Mouse (Mus musculus): ENCODE measurements around the gene Rbx1. TPM values are rescaled to one million over a fixed set of nuclear protein-coding genes. Genes with fewer than 3 reads are reported as not detected.
A peak's percentile ranks its signal among the peaks of the same experiment; 100 is the strongest.

Gene Rbx1
- total RNA-seq, 4 experiments from 2014 or later = 125 to 142 (median 132) TPM

DNA sequence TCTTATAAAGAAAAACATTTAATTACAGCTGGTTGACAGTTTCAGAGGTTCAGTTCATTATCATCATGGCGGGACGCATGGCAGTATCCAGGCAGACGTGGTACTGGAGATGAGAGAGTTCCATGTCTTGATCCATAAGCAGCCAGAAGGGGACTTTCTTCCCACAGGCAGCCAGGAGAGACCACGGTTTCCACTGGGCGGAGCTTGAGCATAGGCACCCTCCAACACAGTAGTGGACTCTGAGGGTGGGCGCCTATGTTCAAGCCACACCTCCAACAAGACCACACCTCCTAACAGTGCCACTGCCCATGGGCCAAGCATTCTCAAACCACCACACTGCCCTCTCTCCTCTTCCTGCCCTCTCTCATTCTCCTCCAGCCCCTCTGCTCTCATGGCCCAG is 17.6 kb downstream of the Rbx1 start:
- DNase-seq (ENCODE audit: low spot score in 2 of 2) = no peak

DNA sequence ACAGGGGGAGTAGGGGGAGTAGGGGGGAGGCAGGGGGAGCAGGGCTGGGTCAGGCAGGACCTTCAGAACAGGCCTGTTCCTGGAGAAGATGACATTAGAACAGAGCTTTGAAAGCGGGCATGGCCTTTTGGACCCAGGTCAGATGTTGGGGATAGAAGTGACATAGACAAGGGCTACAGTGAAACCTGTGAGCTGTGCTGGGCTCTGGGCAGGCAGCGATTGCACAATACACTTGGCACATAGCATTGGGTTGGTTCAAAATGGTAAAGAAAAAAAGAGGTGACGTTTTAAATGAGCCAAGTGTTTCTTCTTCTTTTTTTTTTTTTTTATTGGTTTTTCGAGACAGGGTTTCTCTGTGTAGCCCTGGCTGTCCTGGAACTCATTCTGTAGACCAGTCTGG is 19.4 kb downstream of the Rbx1 start:
- no peak for DNase-seq (ENCODE audit: low spot score in 2 of 2)

GRCm38 (mm10) chr15:81503466-81503865 is 37.4 kb downstream of the Rbx1 start:
- DNase-seq (ENCODE audit: low spot score in 2 of 2) = no peak

DNA sequence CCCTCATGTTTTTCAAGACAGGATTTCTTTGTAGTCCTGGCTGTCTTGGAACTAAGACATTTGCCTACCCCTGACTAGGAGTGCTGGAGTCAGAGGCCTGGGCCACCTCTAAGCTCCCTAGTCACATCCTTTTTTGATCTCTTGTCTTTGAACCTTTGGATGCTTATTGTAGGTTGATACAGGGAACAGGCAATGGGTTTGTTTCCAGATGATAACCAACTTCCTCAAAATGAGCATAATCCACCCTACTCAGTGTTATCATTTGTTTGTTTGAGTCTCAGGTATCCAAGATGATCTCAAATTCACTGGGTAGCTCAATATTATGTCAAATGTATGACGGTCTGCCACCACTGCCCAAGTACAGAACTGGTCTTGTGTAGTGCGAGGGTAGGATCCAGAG is 37.9 kb downstream of the Rbx1 start:
- no peak for DNase-seq (ENCODE audit: low spot score in 2 of 2)

GRCm38 (mm10) chr15:81507201-81507600 is 41.1 kb downstream of the Rbx1 start:
- DNase-seq (ENCODE audit: low spot score in 2 of 2) = no peak

DNA sequence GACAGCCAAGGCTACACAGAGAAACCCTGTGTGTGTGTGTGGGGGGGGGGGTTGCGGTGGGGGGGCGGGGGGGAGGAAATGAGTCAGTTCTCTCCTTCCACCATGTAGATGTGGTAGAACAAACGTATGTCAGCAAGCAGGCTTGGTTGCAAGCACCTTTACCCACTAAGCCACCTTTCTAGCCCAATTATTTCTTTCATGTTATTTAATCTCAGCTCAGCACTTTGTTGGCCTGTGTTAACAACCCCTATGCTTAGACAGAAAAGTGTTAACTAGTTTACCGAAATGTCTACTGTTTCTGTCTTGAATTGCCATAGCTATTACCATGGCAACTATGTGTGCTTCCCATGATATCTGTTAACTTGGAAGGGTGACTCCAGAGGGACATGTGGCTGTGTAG is 44.5 kb downstream of the Rbx1 start:
- no peak for DNase-seq (ENCODE audit: low spot score in 2 of 2)

DNA sequence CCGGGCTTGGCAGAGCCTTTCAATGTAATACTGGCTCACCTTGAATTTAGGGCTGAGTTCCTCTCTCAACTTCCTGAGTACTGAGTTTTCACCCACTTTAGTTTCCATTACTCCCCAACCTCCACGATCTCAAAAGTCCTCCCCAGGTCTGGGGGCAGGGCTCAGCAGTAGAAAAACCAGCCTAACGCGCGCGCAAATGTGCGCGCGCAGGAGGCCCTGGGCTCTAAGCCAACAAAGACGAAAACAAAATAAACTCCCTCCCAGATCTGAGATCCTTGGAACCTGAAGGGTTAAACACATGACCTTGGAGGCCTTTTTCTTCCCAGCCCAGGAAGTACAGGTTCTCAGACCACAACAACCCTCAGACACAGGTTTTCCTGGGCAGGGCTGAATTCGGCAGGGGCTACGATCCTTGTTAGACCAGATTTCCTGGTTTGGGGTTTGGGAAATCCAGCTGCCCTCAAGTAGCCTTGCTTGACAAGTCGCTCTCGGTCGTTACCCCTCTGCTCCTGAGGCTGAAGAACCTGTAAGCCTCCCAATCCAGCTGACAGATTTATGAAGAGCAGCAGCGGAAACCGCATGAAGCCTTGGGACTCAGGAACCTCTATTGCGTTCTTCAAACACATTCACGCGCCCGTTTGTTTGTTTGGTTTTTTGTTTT is 45.6 kb downstream of the Rbx1 start:
- DNase-seq (ENCODE audit: low spot score in 2 of 2) = no peak

DNA sequence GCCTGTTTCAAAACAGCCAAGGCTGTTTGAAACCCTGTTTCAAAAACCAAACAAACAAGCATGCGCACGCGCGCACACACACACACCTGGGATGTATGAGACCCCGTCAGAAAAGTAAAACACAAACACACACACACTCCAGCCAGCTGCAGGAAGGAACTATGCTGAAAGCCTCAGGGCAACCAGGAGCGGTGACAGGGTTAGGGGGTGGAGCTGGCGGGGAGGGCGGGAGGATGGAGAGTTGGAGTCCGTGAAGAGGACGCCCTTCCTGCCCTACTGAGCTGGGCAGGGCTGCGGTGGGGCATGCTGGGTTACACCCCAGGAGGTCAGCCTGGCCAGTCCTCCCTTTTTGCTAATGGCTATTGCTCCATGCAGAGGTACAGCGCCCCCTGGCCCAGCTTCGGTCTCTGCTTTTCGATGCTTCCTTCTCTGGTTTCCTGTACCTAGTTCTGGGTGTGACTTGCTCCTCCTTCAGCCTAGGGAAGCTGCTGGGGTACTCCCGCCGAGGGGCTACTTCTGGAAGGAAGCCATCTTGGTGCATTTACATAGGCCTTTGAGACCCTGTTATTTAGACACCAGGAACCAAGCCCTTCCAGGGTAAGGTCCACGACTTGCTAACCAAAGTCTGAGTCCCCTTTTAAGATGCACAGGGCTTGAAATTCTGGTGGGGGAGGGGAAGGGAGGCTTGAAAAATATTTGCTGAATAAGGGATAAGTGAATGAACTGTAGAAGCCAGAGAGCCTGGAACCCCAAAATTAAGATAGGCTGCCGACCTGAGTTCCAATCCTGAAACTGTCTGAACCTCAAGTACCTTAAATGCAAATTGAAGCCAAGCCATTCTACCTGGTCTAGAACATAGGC is 48.2 kb downstream of the Rbx1 start:
- DNase-seq (ENCODE audit: low spot score in 2 of 2) = peak; percentile 13 to 41

DNA sequence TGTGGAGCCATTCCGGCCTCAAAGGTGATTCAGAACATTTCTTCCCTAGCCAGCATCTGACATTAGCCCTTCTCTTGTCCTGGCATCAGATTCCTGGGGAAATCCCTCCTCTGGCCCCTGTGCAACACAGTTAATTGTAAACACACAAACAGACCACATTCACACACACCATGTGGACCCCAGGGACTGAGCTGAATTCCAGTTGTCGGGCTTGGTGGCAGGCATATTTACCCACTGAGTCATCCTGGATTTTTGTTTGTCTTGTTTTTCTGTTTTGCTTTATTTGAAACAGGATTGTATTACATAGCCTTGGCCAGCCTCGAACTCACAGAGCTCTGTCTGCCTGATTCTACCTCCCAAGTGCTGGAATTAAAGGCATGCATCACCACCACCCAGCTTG is 49.1 kb downstream of the Rbx1 start:
- no peak for DNase-seq (ENCODE audit: low spot score in 2 of 2)

- no peak for DNase-seq (ENCODE audit: low spot score in 2 of 2)
Measured at GRCm38 (mm10) chr15:81518031-81518430, 51.9 kb downstream of the Rbx1 start.

GRCm38 (mm10) chr15:81518761-81519160 is 52.7 kb downstream of the Rbx1 start:
- no peak for DNase-seq (ENCODE audit: low spot score in 2 of 2)

- DNase-seq (ENCODE audit: low spot score in 2 of 2) = peak in 1 of 2 experiments; percentile 22
Measured at GRCm38 (mm10) chr15:81522036-81522751, 56.1 kb downstream of the Rbx1 start.

DNA sequence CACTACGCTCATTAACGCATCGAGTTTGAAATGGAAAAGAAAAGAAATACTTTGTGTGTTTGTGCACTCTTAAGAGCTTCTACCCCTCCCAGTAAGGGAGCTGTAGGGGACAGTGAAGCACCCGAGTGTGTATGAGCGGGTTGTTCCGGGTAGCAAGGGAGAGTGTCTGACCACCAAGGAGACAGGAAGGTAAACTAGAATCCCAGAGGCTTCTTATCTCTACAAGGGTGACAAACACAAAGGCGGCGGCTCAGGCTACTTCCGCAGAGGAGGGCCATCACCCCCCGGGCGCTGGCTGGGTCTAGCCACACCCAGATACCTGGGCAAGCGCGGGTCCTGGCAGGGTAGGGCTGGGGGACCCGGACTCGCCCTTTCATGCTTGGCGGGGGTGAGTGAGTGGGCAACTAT is 56.7 kb downstream of the Rbx1 start:
- DNase-seq (ENCODE audit: low spot score in 2 of 2) = no peak

GRCm38 (mm10) chr15:81523169-81523871 is 57.2 kb downstream of the Rbx1 start:
- DNase-seq (ENCODE audit: low spot score in 2 of 2) = peak; percentile 84 to 86

DNA sequence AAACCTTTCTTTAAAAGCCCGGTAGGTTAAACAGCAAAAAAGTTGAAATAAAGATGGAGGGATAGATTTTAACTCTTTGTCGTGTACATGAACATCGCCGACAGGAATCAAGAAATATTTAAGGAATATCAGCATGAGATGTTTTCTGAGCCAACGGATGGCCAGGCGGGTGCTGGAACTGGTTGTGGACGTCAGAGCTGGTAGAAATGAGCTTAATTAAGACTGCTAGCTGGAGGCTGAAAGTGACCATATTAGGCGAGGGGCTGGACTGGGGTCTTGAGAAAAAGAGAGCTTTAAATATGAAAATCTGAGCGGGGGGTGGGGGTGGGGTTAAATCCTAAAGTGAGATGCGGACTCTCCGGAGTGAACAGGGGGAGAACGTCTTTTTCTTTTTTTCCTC is 57.8 kb downstream of the Rbx1 start:
- no peak for DNase-seq (ENCODE audit: low spot score in 2 of 2)

Other genes starting within 250 kb of the Rbx1 start
- gene Mchr1, start 230.8 kb upstream of the Rbx1 start, total RNA-seq (2022) = 10 to 100 TPM; 23.9 to 29.4 (median 27.6) TPM
- gene Slc25a17, start 105.5 kb upstream of the Rbx1 start, total RNA-seq (2022) = 10 to 100 TPM; 41.6 to 50.4 (median 43.6) TPM
- gene St13, start 66.2 kb upstream of the Rbx1 start, total RNA-seq (2022) = 100 to 1,000 TPM; 153 to 174 (median 172) TPM
- gene Xpnpep3, start 66.2 kb upstream of the Rbx1 start, total RNA-seq (2022) = 10 to 100 TPM; 13.3 to 16.9 (median 14.7) TPM
- gene Dnajb7, start 58.0 kb upstream of the Rbx1 start, total RNA-seq (2022) = not detected
- 10 to 100 TPM; 59.1 to 78.3 (median 67.4) TPM for gene Ep300, start 119.1 kb downstream of the Rbx1 start, total RNA-seq (2022)
- gene L3mbtl2, start 197.6 kb downstream of the Rbx1 start, total RNA-seq (2022) = 10 to 100 TPM; 39.8 to 45.8 (median 43.9) TPM
- gene Chadl, start 231.0 kb downstream of the Rbx1 start, total RNA-seq (2022) = 10 to 100 TPM in 3 of 4 experiments, 1 to 10 TPM in 1; 9.7 to 14.7 (median 13.1) TPM